Mouse (Mus musculus) liver, embryonic 16.5 days (tissue): ENCODE measurements around the gene Gm14391. TPM values are rescaled to one million over a fixed set of nuclear protein-coding genes. Genes with fewer than 3 reads are reported as not detected.
"Not testable (repeated sequence)": the region's sequence is repeated elsewhere in the genome, so short reads cannot be mapped to it uniquely, and the experiment has no call there.

ENCODE experiments used
- ATAC-seq: fragments of 200-750 bp; cut with Nextera tagmentation; 2 replicates; pipeline ENCODE4 v1.8.0; 2017; ENCODE audit warnings: low read depth, mild to moderate bottlenecking, moderate number of reproducible peaks, moderate library complexity
- H3K27ac ChIP-seq: fragments of 300-500 bp; sonication (generic); 2 replicates; pipeline ENCODE4 v1.5.1; 2014; ENCODE audit warnings: mild to moderate bottlenecking, low read length
- H3K27me3 ChIP-seq: fragments of 300-500 bp; sonication (generic); 2 replicates; pipeline ENCODE4 v1.6.1; 2014; ENCODE audit warnings: low read depth, low read length, mixed read lengths; ENCODE audit not compliant: control insufficient read depth, insufficient read depth
- H3K36me3 ChIP-seq: fragments of 300-500 bp; sonication (generic); 2 replicates; pipeline ENCODE4 v1.6.1; 2014; ENCODE audit warnings: mild to moderate bottlenecking; ENCODE audit not compliant: control insufficient read depth, insufficient read depth
- H3K4me1 ChIP-seq: fragments of 300-500 bp; sonication (generic); 2 replicates; pipeline ENCODE4 v1.6.1; 2014; ENCODE audit warnings: low read depth, low read length, mixed read lengths; ENCODE audit not compliant: control insufficient read depth
- H3K4me2 ChIP-seq: fragments of 300-500 bp; sonication (generic); 2 replicates; pipeline ENCODE4 v1.6.1; 2014; ENCODE audit warnings: low read depth, low read length, mixed read lengths
- H3K4me3 ChIP-seq: fragments of 300-500 bp; sonication (generic); 2 replicates; pipeline ENCODE4 v1.5.1; 2014; ENCODE audit warnings: low read depth, mild to moderate bottlenecking, low read length
- H3K9ac ChIP-seq: fragments of 300-500 bp; sonication (generic); 2 replicates; pipeline ENCODE4 v1.6.1; 2014; ENCODE audit warnings: low read depth, low read length
- H3K9me3 ChIP-seq: fragments of 300-500 bp; sonication (generic); replicated peaks from 2 replicates; pipeline ENCODE4 v1.6.1; 2016; ENCODE audit warnings: low read length; ENCODE audit not compliant: control insufficient read depth
- WGBS: fragments of 180-500 bp; shearing (Covaris S2); extraction: QIAGEN DNeasy Blood & Tissue Kit; methylation state at CpG from one replicate; pipeline ENCODE4 v1.1.7; 2014; ENCODE audit not compliant: insufficient replicate concordance; 5-methylcytosine and 5-hydroxymethylcytosine counted together
- polyA plus RNA-seq: library from polyadenylated mRNA; unstranded; fragments of >200 nt; fragmentation: Nextera tagmentation; extraction: Ambion mirVana; gene quantifications from 2 replicates; pipeline ENCODE4 v1.2.1, GENCODE M21; 2015

The Gm14391 gene
- 1.5 and 1.8 TPM in 2 replicates for polyA plus RNA-seq

GRCm38 (mm10) chr2:175206732-175207131 is at the start of gene Gm14391:
Gene Gm14391, minus strand, starts transcription at chr2:175206917.
- H3K9me3 ChIP-seq, H3K27me3 ChIP-seq, H3K4me3 ChIP-seq, H3K4me2 ChIP-seq, H3K36me3 ChIP-seq, ATAC-seq, H3K9ac ChIP-seq, H3K27ac ChIP-seq, H3K4me1 ChIP-seq: not testable (repeated sequence)
- no CpG with 5 or more reads among the region's 7 CpGs for WGBS

GRCm38 (mm10) chr2:175179008-175179407 is 27.7 kb downstream of the Gm14391 start:
- WGBS: 15% methylated on average over 1 of the region's 1 CpGs
- not testable (repeated sequence) for H3K27ac ChIP-seq, H3K4me1 ChIP-seq, ATAC-seq, H3K27me3 ChIP-seq, H3K9ac ChIP-seq, H3K9me3 ChIP-seq, H3K4me2 ChIP-seq, H3K4me3 ChIP-seq, H3K36me3 ChIP-seq

- ATAC-seq: no peak
- WGBS: 54% methylated on average over 6 of the region's 6 CpGs
- no peak overlapping the region for H3K4me2 ChIP-seq
- no peak overlapping the region for H3K27ac ChIP-seq
- no peaks in the 10 kb centered on the region for H3K4me1 ChIP-seq
- no peaks in the 10 kb centered on the region for H3K27me3 ChIP-seq
- no peak overlapping the region for H3K4me3 ChIP-seq
- H3K9me3 ChIP-seq: no peaks in the 10 kb centered on the region
- H3K36me3 ChIP-seq: no peaks in the 10 kb centered on the region
- H3K9ac ChIP-seq: no peak overlapping the region
Measured at GRCm38 (mm10) chr2:175176312-175176711, 30.4 kb downstream of the Gm14391 start.

GRCm38 (mm10) chr2:175175401-175176180 is 31.1 kb downstream of the Gm14391 start, which contains the start of gene Gm14443:
Gene Gm14443, minus strand, starts transcription at chr2:175175871.
- H3K27me3 ChIP-seq, H3K27ac ChIP-seq, H3K36me3 ChIP-seq, H3K9me3 ChIP-seq, H3K4me3 ChIP-seq, ATAC-seq, H3K4me2 ChIP-seq, H3K4me1 ChIP-seq, H3K9ac ChIP-seq: not testable (repeated sequence)
- 62% methylated on average over 12 of the region's 12 CpGs for WGBS

- not testable (repeated sequence) for H3K4me3 ChIP-seq, H3K36me3 ChIP-seq, ATAC-seq, H3K4me1 ChIP-seq, H3K27me3 ChIP-seq, H3K4me2 ChIP-seq, H3K9me3 ChIP-seq, H3K27ac ChIP-seq, H3K9ac ChIP-seq
- WGBS: 72% methylated on average over 2 of the region's 2 CpGs
Measured at GRCm38 (mm10) chr2:175174058-175174457, 32.7 kb downstream of the Gm14391 start.

GRCm38 (mm10) chr2:175172906-175173595 is 33.7 kb downstream of the Gm14391 start:
- ATAC-seq, H3K4me3 ChIP-seq, H3K27ac ChIP-seq, H3K36me3 ChIP-seq, H3K9ac ChIP-seq, H3K4me2 ChIP-seq, H3K27me3 ChIP-seq, H3K9me3 ChIP-seq, H3K4me1 ChIP-seq: not testable (repeated sequence)
- WGBS: 62% methylated on average over 3 of the region's 3 CpGs

- no peak overlapping the region for H3K27ac ChIP-seq
Measured at GRCm38 (mm10) chr2:175172123-175172522, 34.6 kb downstream of the Gm14391 start.

GRCm38 (mm10) chr2:175166870-175167269 is 39.8 kb downstream of the Gm14391 start:
- not testable (repeated sequence) for H3K4me1 ChIP-seq, ATAC-seq
- 60% methylated on average over 2 of the region's 2 CpGs for WGBS

More at GRCm38 (mm10) chr2:175172123-175172522, 34.6 kb downstream of the Gm14391 start:
- Histone ChIP-seq H3K9me3 (no peaks in the 10 kb centered on the region), H3K9ac (no peak overlapping the region), H3K4me1 (no peaks in the 10 kb centered on the region), H3K36me3 (no peaks in the 10 kb centered on the region), H3K4me3 (no peak overlapping the region), H3K4me2 (no peak overlapping the region), H3K27me3 (no peaks in the 10 kb centered on the region)
- ATAC-seq: no peak
- WGBS: 72% methylated on average over 3 of the region's 3 CpGs

GRCm38 (mm10) chr2:175165110-175165509 is 41.6 kb downstream of the Gm14391 start:
- H3K4me1 ChIP-seq, H3K36me3 ChIP-seq, ATAC-seq, H3K9ac ChIP-seq, H3K27ac ChIP-seq, H3K27me3 ChIP-seq, H3K4me2 ChIP-seq, H3K9me3 ChIP-seq, H3K4me3 ChIP-seq: not testable (repeated sequence)
- WGBS: 76% methylated on average over 12 of the region's 12 CpGs

More at GRCm38 (mm10) chr2:175166870-175167269, 39.8 kb downstream of the Gm14391 start:
- H3K9me3 ChIP-seq, H3K4me3 ChIP-seq, H3K36me3 ChIP-seq, H3K27me3 ChIP-seq, H3K27ac ChIP-seq, H3K4me2 ChIP-seq, H3K9ac ChIP-seq: not testable (repeated sequence)
